Mouse (Mus musculus) bone marrow macrophage, adult 2 months (primary cell): ENCODE data around the gene Adh7.

Experiments used
- CTCF ChIP-seq: IDR thresholded peaks from 2 replicates; pipeline ENCODE4 v1.5.1; 2012; ENCODE audit warnings: low read depth, mild to moderate bottlenecking, low read length, moderate library complexity
- POLR2A ChIP-seq: IDR thresholded peaks from 2 replicates; pipeline ENCODE4 v1.6.1; 2012; ENCODE audit warnings: mild to moderate bottlenecking, low read depth, low read length, borderline replicate concordance

DNA sequence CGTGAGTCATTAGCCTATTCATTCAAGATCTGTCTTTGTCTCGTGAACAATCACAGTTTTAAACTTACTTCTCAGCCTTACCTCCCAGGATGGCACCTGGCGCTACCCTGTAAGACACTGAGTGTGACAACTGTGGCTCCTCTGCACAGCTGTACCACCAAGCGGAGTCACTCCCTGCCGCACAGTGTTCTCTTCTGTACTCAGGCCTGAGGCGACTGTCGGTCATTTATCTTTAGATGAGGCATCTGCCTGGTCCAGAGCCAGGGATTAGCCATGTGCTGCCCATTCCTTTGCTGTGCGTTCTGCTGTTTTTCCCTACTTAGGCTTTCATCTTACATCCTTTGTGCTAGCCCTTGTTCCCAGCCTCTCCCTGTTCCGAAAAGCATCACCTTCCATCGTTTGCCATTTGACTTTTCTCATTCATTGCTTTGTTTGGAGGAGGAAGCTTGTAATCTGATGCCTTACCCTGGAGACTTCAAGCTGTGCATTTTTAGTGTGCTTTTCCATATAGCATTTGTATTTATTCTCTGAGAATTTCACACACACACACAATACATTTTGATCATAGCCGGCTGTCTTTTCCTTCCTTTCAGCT, 2.1 kb upstream of the Adh7 start:
- TF ChIP-seq CTCF (no peak), POLR2A (no peak)
